Mouse (Mus musculus): Measurements from ENCODE around the gene St6galnac3. TPM values are rescaled to one million over a fixed set of nuclear protein-coding genes. Genes with fewer than 3 reads are reported as not detected.
A peak's percentile ranks its signal among the peaks of the same experiment; 100 is the strongest.

Gene St6galnac3
- total RNA-seq, 1 experiment from 2014 or later, result 10.9 TPM

GRCm38 (mm10) chr3:153584836-153585235 is 140.1 kb downstream of the St6galnac3 start:
- DNase-seq, result no peak

GRCm38 (mm10) chr3:153582065-153582464 is 142.9 kb downstream of the St6galnac3 start:
- no peak for DNase-seq

DNA sequence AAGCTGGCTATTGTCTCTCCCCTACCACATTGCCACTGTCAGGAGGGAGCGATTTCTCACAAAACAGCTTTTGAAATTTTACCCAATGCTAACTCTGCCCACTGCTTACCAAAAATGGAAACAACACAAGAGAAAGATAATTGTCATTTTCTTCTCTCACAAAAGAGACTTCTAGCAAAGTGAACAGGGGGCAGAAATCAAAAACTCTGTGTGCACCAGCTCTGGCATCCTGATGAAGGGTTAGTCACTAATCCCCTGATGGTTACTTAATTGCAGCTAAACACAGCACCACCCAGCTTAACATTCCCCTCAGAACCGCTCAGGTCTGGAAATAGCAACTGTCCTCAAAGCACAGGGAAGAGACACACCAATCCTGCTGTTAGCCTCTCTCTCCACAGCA is 144.3 kb downstream of the St6galnac3 start:
- DNase-seq, result no peak

DNA sequence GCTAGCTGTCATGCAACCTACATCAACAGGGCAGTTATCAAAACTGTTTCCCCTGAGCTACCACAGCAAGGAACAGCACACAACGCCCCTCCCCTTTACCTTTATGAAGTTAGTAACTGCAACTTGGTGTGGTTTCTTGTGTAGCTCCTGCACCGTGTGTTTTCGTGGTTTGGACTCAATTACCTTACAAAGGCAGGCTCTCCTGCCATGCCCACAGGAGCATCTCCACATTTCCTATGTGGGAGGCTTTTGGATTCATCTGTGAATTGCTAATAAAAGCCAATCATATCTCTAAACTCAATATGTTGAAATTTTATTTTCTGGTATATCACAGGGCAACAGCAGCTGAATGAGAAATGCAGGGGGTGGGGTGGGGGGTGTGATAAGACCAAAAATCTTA is 144.8 kb downstream of the St6galnac3 start:
- DNase-seq, result no peak

DNA sequence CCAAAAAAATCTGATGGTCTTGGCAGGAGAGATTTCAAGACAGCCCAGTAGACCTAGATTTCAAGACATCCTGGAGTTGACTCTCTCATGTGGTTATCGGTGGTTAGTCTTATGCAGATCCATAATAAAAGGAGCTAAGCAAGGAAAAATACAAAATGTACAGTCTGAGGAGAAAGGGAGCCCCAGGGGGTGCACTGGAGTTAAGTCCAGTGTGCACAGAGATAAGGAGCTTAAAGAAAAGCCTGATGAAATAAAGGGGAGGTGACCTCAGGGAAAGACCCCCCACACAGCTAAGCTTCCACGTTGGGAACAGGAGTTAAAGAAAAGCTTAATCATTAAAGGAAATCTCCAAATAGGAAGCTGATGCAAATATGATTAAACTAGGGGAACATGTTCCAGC is 147.7 kb downstream of the St6galnac3 start:
- DNase-seq, result no peak

DNA sequence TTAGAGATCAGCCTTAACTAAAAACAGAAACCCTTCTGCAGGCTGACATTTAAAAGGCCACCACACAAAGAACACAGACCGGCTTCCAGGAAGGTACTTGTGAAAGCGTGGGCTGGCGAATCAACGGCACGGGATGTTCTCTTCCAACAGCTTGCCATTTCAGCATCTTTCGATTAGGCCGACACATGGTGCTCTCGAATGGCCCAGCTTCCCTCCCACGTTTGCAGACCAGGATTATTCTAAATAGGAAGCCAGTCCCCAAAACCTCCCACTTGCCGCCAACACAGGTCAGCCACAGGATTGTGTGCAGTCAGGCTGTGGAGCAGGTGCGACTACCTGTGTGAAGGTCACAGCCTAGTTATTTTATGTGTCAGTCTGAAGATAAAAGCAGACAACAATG is 153.8 kb downstream of the St6galnac3 start:
- no peak for DNase-seq

DNA sequence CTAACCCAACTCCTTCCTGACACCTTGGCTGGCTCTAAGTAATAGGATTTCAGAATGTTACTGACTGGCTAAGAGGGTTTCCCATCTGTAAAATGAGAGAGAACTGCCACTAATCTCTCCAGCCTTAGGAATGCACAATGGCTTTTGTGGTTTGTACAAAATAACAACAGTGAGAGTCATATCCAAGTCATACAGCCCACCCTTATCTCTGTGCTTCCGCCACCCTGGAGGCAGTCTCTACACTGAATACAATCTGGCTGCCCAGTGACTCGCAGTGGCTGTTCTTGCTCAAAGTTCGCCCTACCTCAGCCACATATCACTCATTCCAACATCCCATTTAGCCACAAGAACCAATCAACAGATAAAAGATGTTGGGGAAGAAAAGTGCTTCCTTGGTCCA is 156.2 kb downstream of the St6galnac3 start:
- no peak for DNase-seq

DNA sequence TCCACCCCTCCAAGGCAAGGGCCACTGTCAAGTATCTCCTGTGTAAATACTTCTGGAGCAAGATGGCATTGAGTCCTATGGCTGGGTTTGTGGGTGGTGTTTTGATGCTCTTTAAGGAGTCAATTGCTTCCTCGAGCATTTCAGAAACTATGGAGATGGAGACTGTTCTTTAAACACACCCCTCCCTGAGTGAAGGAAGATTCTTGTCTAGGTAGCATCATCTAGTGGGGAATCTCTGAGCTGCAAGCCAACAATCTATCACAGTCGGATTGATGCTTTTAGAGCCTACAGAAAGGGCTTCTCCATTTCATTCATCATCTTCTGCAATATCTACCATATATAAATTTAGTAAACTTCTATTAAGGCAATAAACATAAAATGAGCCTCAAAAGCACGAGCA is 157.1 kb downstream of the St6galnac3 start:
- DNase-seq, result no peak

- DNase-seq, result peak; percentile 14
These were observed 157.5 kb downstream of the St6galnac3 start for GRCm38 (mm10) chr3:153567512-153567911.

- no peak for DNase-seq
These were observed 158.9 kb downstream of the St6galnac3 start for GRCm38 (mm10) chr3:153566100-153566499.

DNA sequence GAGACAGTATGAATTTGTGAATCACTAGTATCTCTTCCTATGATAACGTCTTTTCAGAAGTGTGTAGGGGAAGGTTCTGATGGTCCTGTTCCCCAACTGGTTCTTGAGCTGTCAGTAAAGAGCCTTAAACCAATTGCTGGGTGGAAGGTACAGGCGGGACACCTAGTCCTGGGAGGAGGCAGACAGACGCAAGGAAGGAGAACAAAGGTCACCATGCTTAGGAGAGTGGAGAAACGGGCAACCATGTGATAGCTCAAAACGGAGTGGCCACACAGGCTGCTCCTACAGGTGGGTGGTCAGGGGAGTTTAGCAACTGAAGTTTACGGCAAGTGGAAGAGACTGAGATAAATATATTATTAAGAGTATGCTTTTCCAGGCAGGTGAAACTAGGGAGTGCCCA is 164.1 kb downstream of the St6galnac3 start:
- no peak for DNase-seq

DNA sequence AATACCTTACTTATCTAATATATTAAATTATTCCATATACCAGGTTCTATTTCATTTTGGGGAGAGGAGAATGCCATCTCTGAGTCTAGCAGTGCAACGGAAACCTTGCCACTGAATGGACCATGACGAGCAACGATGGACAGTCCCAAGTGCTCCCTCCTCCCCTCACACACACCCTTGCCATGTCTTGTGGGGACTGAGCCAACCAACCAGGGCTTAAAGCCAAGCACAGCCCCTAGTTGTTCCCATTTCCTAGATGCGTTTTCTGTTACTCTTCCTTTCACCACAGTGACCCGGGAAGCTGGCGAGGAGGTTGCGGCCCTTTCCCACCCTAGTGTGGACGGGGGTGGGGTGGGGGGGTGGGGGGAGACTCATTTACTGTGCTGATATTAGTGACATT is 165.4 kb downstream of the St6galnac3 start:
- DNase-seq, result no peak

DNA sequence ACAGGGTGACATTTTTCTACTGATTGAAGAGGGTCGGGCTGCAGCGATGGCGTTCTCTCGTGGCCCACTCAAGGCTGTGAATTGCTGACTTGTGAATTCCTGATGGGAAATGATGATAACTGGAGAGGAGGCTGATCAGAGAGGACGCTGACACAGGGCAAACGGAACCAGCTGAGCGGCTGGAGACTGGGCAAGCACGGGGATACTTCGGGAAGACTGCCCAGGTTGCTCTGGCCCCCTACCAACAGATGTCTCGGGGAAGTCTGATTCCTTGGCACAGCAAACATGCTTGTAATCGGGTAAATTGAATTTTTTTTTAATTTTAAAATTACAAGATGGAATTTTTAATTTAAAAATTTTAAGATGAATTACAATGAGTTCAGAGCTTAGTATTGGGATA is 168.4 kb downstream of the St6galnac3 start:
- DNase-seq, result peak; percentile 12

DNA sequence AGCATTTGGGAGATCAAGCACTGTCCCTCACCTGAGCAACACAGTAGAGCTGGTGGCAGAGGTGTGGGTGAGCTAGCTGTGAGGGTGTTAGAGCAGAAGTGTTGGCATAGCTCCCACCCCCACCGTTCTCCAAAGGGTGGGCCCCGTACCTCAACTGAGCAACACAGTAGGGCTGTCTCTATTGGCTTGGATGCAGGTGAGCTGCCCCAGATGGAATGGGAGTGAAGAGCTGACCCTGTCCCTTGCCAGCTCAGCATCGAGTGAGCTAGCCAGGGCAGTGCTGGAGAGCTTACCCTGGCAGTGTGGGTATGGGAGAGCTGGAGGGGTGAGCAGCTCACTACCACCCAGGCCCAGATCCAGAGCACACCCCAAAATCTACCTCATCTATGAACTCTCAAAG is 171.3 kb downstream of the St6galnac3 start:
- DNase-seq, result no peak

GRCm38 (mm10) chr3:153553226-153553625 is 171.7 kb downstream of the St6galnac3 start:
- DNase-seq, result no peak

DNA sequence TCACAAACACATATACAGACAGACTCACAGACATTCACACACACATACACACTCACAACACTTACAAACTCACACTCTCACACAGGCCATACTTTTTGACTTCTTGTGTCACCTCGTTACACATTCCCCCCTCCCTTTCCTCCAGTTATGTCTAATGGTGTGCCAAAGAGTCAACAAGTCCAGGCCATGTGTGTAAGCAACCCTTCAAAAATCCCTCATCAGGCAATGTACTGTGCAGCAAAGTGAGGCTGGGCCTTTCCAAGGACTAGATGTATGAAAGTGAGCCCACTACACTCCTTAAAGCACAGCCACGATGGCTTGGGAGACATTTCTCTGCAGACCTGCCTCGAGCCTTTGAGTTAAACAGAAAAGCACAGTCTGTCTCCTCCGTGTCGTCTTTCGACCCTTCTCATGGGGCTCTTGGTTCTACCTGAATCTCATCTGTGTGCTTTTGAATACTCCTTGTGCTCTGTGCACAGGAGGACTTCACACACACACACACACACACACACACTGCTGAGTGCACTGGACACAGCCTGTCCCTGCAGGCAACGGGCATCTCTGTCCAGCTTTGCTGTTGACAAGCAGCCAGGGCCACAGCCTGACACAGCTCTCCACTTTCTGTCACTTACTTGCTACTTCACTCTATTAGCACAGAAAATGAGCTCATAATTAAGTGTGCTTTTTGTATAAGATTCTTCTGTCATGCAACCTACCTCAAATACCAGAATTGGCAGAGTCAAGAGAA is 177.9 kb downstream of the St6galnac3 start:
- no peak for DNase-seq

- DNase-seq, result no peak
These were observed 185.1 kb downstream of the St6galnac3 start for GRCm38 (mm10) chr3:153539851-153540250.

GRCm38 (mm10) chr3:153538396-153538795 is 186.6 kb downstream of the St6galnac3 start:
- DNase-seq, result no peak

- no peak for DNase-seq
These were observed 187.5 kb downstream of the St6galnac3 start for GRCm38 (mm10) chr3:153537435-153537834.

DNA sequence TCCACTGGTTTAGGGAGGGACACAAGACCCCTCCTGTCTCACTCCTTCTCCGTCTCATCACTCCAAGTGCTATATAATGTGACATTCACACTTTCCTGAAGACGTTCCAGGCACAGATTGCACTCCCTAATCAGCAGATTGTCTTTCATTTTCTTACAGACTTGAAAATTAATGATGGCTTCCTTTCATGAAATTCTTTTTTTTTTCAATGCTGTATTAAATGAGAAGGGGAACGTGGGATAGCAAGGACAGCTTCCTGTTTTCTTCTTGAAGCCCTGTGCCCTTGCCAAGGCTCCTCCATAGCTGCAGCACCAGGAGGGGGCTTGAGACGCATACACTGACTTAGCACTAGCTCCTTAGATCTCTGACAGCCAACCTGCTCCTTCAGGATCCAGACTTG is 188.7 kb downstream of the St6galnac3 start:
- no peak for DNase-seq

GRCm38 (mm10) chr3:153529174-153529573 is 195.8 kb downstream of the St6galnac3 start:
- no peak for DNase-seq

GRCm38 (mm10) chr3:153525151-153525768 is 199.7 kb downstream of the St6galnac3 start:
- no peak for DNase-seq

DNA sequence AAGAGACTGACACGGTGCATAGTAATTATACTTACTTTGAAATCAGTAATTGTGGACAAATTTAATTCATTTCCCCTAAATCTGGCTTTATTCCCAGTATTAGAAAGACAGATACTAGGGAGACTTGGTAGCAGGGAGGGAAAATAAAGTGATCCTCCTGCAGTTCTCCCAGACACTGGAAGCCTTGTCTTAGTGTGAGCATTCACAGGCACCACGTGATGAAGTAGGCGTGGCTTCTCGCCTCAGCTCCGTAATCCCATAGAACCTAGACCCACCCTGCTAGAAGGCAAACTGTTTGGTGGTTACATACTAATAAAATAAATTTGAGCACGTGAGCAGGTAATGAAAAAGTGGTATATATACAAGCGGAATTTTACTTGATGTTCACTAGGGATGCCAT is 208.1 kb downstream of the St6galnac3 start:
- DNase-seq, result no peak

- no peak for DNase-seq
These were observed 211.4 kb downstream of the St6galnac3 start for GRCm38 (mm10) chr3:153513501-153514060.

All from adrenal gland, postnatal 14 days (tissue).